Mouse (Mus musculus) stomach, postnatal 0 days (tissue): Measurements from ENCODE around the gene Lpp. TPM values are rescaled to one million over a fixed set of nuclear protein-coding genes. Genes with fewer than 3 reads are reported as not detected.

Experiments used
- ATAC-seq: fragments of 200-750 bp; cut with Nextera tagmentation; 2 replicates; pipeline ENCODE4 v1.8.0; 2017; ENCODE audit not compliant: low FRiP score, low TSS enrichment
- DNase-seq: peaks from one replicate; pipeline ENCODE4 v3.0.0-alpha.2; 2016; ENCODE audit warnings: low spot score
- H3K27ac ChIP-seq: fragments of 300-500 bp; sonication (generic); replicated peaks from 2 replicates; pipeline ENCODE4 v1.5.1; 2014; ENCODE audit warnings: mild to moderate bottlenecking, control low read depth
- H3K27me3 ChIP-seq: fragments of 300-500 bp; sonication (generic); 2 replicates; pipeline ENCODE4 v1.6.1; 2014; ENCODE audit warnings: low read length; ENCODE audit not compliant: control insufficient read depth, insufficient read depth
- H3K36me3 ChIP-seq: fragments of 300-500 bp; sonication (generic); 2 replicates; pipeline ENCODE4 v1.6.1; 2014; ENCODE audit warnings: low read length, mixed read lengths; ENCODE audit not compliant: control insufficient read depth, insufficient read depth
- H3K4me1 ChIP-seq: fragments of 300-500 bp; sonication (generic); replicated peaks from 2 replicates; pipeline ENCODE4 v1.6.1; 2014; ENCODE audit warnings: antibody characterized with exemption; ENCODE audit not compliant: control insufficient read depth, insufficient read depth
- H3K4me2 ChIP-seq: fragments of 300-500 bp; sonication (generic); replicated peaks from 2 replicates; pipeline ENCODE4 v1.6.1; 2014; ENCODE audit warnings: low read depth, mild to moderate bottlenecking, control low read depth, moderate library complexity
- H3K4me3 ChIP-seq: fragments of 300-500 bp; sonication (generic); 2 replicates; pipeline ENCODE4 v1.5.1; 2014; ENCODE audit warnings: low read depth, low read length, control low read depth
- H3K9ac ChIP-seq: fragments of 300-500 bp; sonication (generic); 2 replicates; pipeline ENCODE4 v1.6.1; 2014; ENCODE audit warnings: mild to moderate bottlenecking, low read length, control low read depth, mixed read lengths
- H3K9me3 ChIP-seq: fragments of 300-500 bp; sonication (generic); 2 replicates; pipeline ENCODE4 v1.6.1; 2016; ENCODE audit warnings: low read length; ENCODE audit not compliant: control insufficient read depth
- CTCF ChIP-seq: IDR thresholded peaks from 2 replicates; pipeline ENCODE4 v1.5.1; 2016; ENCODE audit warnings: antibody characterized with exemption, low read depth, mild to moderate bottlenecking, moderate library complexity
- EP300 ChIP-seq: optimal IDR thresholded peaks from 2 replicates; pipeline ENCODE3; 2016; ENCODE audit warnings: antibody characterized with exemption
- WGBS: fragments of 180-500 bp; shearing (Covaris S2); extraction: QIAGEN DNeasy Blood & Tissue Kit; methylation state at CpG from one replicate; pipeline ENCODE4 v1.1.7; 2014; 5-methylcytosine and 5-hydroxymethylcytosine counted together
- polyA plus RNA-seq: library from polyadenylated mRNA; unstranded; fragments of >200 nt; fragmentation: Nextera tagmentation; extraction: Ambion mirVana; gene quantifications from 2 replicates; pipeline ENCODE4 v1.2.1, GENCODE M21; 2015

Lpp gene
- polyA plus RNA-seq, 1 experiment from 2014 or later, result 51.3 TPM

- 66% methylated on average over 5 of the region's 5 CpGs for WGBS
- Histone ChIP-seq H3K36me3 (no peaks in the 10 kb centered on the region), H3K4me2 (no peak overlapping the region), H3K9ac (no peak overlapping the region), H3K4me3 (no peak overlapping the region), H3K9me3 (no peaks in the 10 kb centered on the region), H3K4me1 (no peaks in the 10 kb centered on the region), H3K27ac (no peak overlapping the region), H3K27me3 (no peaks in the 10 kb centered on the region)
- ATAC-seq, result no peak
- DNase-seq, result no peak
- TF ChIP-seq CTCF (no peak), EP300 (no peak)
These were observed 501.9 kb downstream of the Lpp start for GRCm38 (mm10) chr16:24895160-24895559.

- H3K4me1 ChIP-seq, result no peaks in the 10 kb centered on the region; the same call in 1 of the 2 replicates
- no peak overlapping the region for H3K9ac ChIP-seq
- H3K4me2 ChIP-seq, result no peak overlapping the region
- H3K36me3 ChIP-seq, result no peaks in the 10 kb centered on the region
- no peaks in the 10 kb centered on the region for H3K9me3 ChIP-seq
- 7% methylated on average over 3 of the region's 3 CpGs for WGBS
- TF ChIP-seq EP300 (no peak), CTCF (no peak)
- no peaks in the 10 kb centered on the region for H3K27me3 ChIP-seq
- H3K4me3 ChIP-seq, result no peak overlapping the region
- ATAC-seq, result no peak
- H3K27ac ChIP-seq, result no peak overlapping the region
- no peak for DNase-seq
These were observed 504.3 kb downstream of the Lpp start for GRCm38 (mm10) chr16:24897641-24898040.

GRCm38 (mm10) chr16:24900241-24900796 is 507.0 kb downstream of the Lpp start:
- H3K27me3 ChIP-seq, result no peaks in the 10 kb centered on the region
- H3K4me1 ChIP-seq, result no peaks in the 10 kb centered on the region; the same call in 1 of the 2 replicates
- H3K9ac ChIP-seq, result no peak overlapping the region
- H3K4me3 ChIP-seq, result no peak overlapping the region
- 37% methylated on average over 2 of the region's 2 CpGs for whole genome bisulfite sequencing
- DNase-seq (no peak), ATAC-seq (no peak)
- no peak for TF ChIP-seq CTCF
- TF ChIP-seq EP300, result no peak
- no peak overlapping the region for H3K27ac ChIP-seq
- no peaks in the 10 kb centered on the region for H3K9me3 ChIP-seq
- H3K36me3 ChIP-seq, result no peaks in the 10 kb centered on the region
- H3K4me2 ChIP-seq, result no peak overlapping the region

GRCm38 (mm10) chr16:24901139-24901859 is 508.0 kb downstream of the Lpp start:
- ATAC-seq, result no peak
- H3K9me3 ChIP-seq, result no peaks in the 10 kb centered on the region
- H3K27me3 ChIP-seq, result no peaks in the 10 kb centered on the region
- no peaks in the 10 kb centered on the region; the same call in 1 of the 2 replicates for H3K4me1 ChIP-seq
- no peak overlapping the region for H3K9ac ChIP-seq
- no peak for TF ChIP-seq CTCF
- TF ChIP-seq EP300, result no peak
- no peak overlapping the region for H3K27ac ChIP-seq
- no peak overlapping the region for H3K4me3 ChIP-seq
- WGBS, result 47% methylated on average over 6 of the region's 6 CpGs
- H3K4me2 ChIP-seq, result no peak overlapping the region
- no peaks in the 10 kb centered on the region for H3K36me3 ChIP-seq
- no peak for DNase-seq

- DNase-seq (no peak), ATAC-seq (no peak)
- Histone ChIP-seq H3K27me3 (no peaks in the 10 kb centered on the region), H3K27ac (no peak overlapping the region), H3K4me3 (no peak overlapping the region), H3K36me3 (no peaks in the 10 kb centered on the region), H3K4me1 (no peaks in the 10 kb centered on the region; the same call in 1 of the 2 replicates), H3K9ac (no peak overlapping the region), H3K4me2 (no peak overlapping the region), H3K9me3 (no peaks in the 10 kb centered on the region)
- TF ChIP-seq EP300 (no peak), CTCF (no peak)
- 68% methylated on average over 1 of the region's 1 CpGs for WGBS
These were observed 508.8 kb downstream of the Lpp start for GRCm38 (mm10) chr16:24902111-24902510.

GRCm38 (mm10) chr16:24908926-24909325 is 515.6 kb downstream of the Lpp start:
- 82% methylated on average over 1 of the region's 1 CpGs for WGBS
- DNase-seq, result no peak
- no peak for ATAC-seq

More at GRCm38 (mm10) chr16:24908926-24909325, 515.6 kb downstream of the Lpp start:
- no peak overlapping the region for H3K4me3 ChIP-seq
- H3K9ac ChIP-seq, result no peak overlapping the region
- H3K36me3 ChIP-seq, result no peaks in the 10 kb centered on the region
- no peak for TF ChIP-seq CTCF
- no peak for TF ChIP-seq EP300
- H3K27me3 ChIP-seq, result no peaks in the 10 kb centered on the region
- no peak overlapping the region for H3K27ac ChIP-seq
- H3K9me3 ChIP-seq, result no peaks in the 10 kb centered on the region
- H3K4me2 ChIP-seq, result no peak overlapping the region
- H3K4me1 ChIP-seq, result peaks cover 7% of the 10 kb centered on the region
